Mouse (Mus musculus): ENCODE data around the gene Camkv. TPM values are rescaled to one million over a fixed set of nuclear protein-coding genes. Genes with fewer than 3 reads are reported as not detected.

The Camkv gene
- polyA plus RNA-seq, 1 experiment from 2014 or later = 6.7 TPM

- no peak overlapping the region for H3K4me2 ChIP-seq
- H3K27me3 ChIP-seq (ENCODE audit: control insufficient read depth, insufficient read depth, low read length) = no peaks in the 10 kb centered on the region
- H3K27ac ChIP-seq (ENCODE audit: low read depth, low read length) = no peak overlapping the region
- H3K4me3 ChIP-seq (ENCODE audit: low read depth, low read length) = no peak overlapping the region
- 95% methylated on average over 9 of the region's 9 CpGs for WGBS
- no peaks in the 10 kb centered on the region for H3K9me3 ChIP-seq (ENCODE audit: control insufficient read depth, low read length)
- no peak for DNase-seq (ENCODE audit: low spot score, missing footprints)
- no peak overlapping the region for H3K9ac ChIP-seq (ENCODE audit: low read length)
- peaks cover 6% of the 10 kb centered on the region for H3K36me3 ChIP-seq (ENCODE audit: control insufficient read depth, insufficient read depth, low read length)
- no peak for ATAC-seq (ENCODE audit: low FRiP score)
- no peaks in the 10 kb centered on the region for H3K4me1 ChIP-seq (ENCODE audit: control insufficient read depth, insufficient read depth, low read length)
Observed at GRCm38 (mm10) chr9:107964681-107965080, 29.2 kb downstream of the Camkv start.

- Histone ChIP-seq H3K9ac (ENCODE audit: low read length) (no peak overlapping the region), H3K9me3 (ENCODE audit: control insufficient read depth, low read length) (no peaks in the 10 kb centered on the region), H3K4me2 (no peak overlapping the region), H3K4me3 (ENCODE audit: low read depth, low read length) (no peak overlapping the region), H3K27ac (ENCODE audit: low read depth, low read length) (no peak overlapping the region), H3K4me1 (ENCODE audit: control insufficient read depth, insufficient read depth, low read length) (no peaks in the 10 kb centered on the region), H3K27me3 (ENCODE audit: control insufficient read depth, insufficient read depth, low read length) (no peaks in the 10 kb centered on the region), H3K36me3 (ENCODE audit: control insufficient read depth, insufficient read depth, low read length) (peaks cover 6% of the 10 kb centered on the region)
- DNase-seq (ENCODE audit: low spot score, missing footprints) (no peak), ATAC-seq (ENCODE audit: low FRiP score) (no peak)
- 93% methylated on average over 10 of the region's 10 CpGs for WGBS
Observed at GRCm38 (mm10) chr9:107966676-107967075, 31.2 kb downstream of the Camkv start.

- Histone ChIP-seq H3K4me3 (ENCODE audit: low read depth, low read length) (no peak overlapping the region), H3K4me2 (no peak overlapping the region), H3K36me3 (ENCODE audit: control insufficient read depth, insufficient read depth, low read length) (peaks cover 6% of the 10 kb centered on the region; the same call in 1 of the 2 replicates), H3K4me1 (ENCODE audit: control insufficient read depth, insufficient read depth, low read length) (no peaks in the 10 kb centered on the region), H3K27me3 (ENCODE audit: control insufficient read depth, insufficient read depth, low read length) (no peaks in the 10 kb centered on the region), H3K9me3 (ENCODE audit: control insufficient read depth, low read length) (no peaks in the 10 kb centered on the region), H3K27ac (ENCODE audit: low read depth, low read length) (no peak overlapping the region), H3K9ac (ENCODE audit: low read length) (no peak overlapping the region)
- 92% methylated on average over 6 of the region's 6 CpGs for WGBS
- DNase-seq (ENCODE audit: low spot score, missing footprints) = no peak
- ATAC-seq (ENCODE audit: low FRiP score) = no peak
Observed at GRCm38 (mm10) chr9:107967437-107967836, 32.0 kb downstream of the Camkv start.

- no peak overlapping the region for H3K4me2 ChIP-seq
- ATAC-seq (ENCODE audit: low FRiP score) (no peak), DNase-seq (ENCODE audit: low spot score, missing footprints) (no peak)
- no peaks in the 10 kb centered on the region for H3K27me3 ChIP-seq (ENCODE audit: control insufficient read depth, insufficient read depth, low read length)
- H3K4me3 ChIP-seq (ENCODE audit: low read depth, low read length) = no peak overlapping the region
- 93% methylated on average over 7 of the region's 7 CpGs for WGBS
- no peaks in the 10 kb centered on the region for H3K4me1 ChIP-seq (ENCODE audit: control insufficient read depth, insufficient read depth, low read length)
- no peaks in the 10 kb centered on the region for H3K9me3 ChIP-seq (ENCODE audit: control insufficient read depth, low read length)
- H3K9ac ChIP-seq (ENCODE audit: low read length) = no peak overlapping the region
- H3K27ac ChIP-seq (ENCODE audit: low read depth, low read length) = no peak overlapping the region
- H3K36me3 ChIP-seq (ENCODE audit: control insufficient read depth, insufficient read depth, low read length) = peaks cover 6% of the 10 kb centered on the region; the same call in 1 of the 2 replicates
Observed at GRCm38 (mm10) chr9:107968531-107968930, 33.1 kb downstream of the Camkv start.

- Histone ChIP-seq H3K9me3 (ENCODE audit: control insufficient read depth, low read length) (no peaks in the 10 kb centered on the region), H3K36me3 (ENCODE audit: control insufficient read depth, insufficient read depth, low read length) (peaks cover 6% of the 10 kb centered on the region; the same call in 1 of the 2 replicates), H3K9ac (ENCODE audit: low read length) (no peak overlapping the region), H3K27ac (ENCODE audit: low read depth, low read length) (no peak overlapping the region), H3K4me2 (no peak overlapping the region), H3K4me1 (ENCODE audit: control insufficient read depth, insufficient read depth, low read length) (no peaks in the 10 kb centered on the region), H3K4me3 (ENCODE audit: low read depth, low read length) (no peak overlapping the region), H3K27me3 (ENCODE audit: control insufficient read depth, insufficient read depth, low read length) (no peaks in the 10 kb centered on the region)
- ATAC-seq (ENCODE audit: low FRiP score) = no peak
- no peak for DNase-seq (ENCODE audit: low spot score, missing footprints)
- 94% methylated on average over 5 of the region's 5 CpGs for WGBS
Observed at GRCm38 (mm10) chr9:107970311-107970710, 34.8 kb downstream of the Camkv start.

GRCm38 (mm10) chr9:107971690-107972541 lies 36.4 kb downstream of the Camkv start:
- 86% methylated on average over 8 of the region's 8 CpGs for WGBS
- ATAC-seq (ENCODE audit: low FRiP score) (no peak), DNase-seq (ENCODE audit: low spot score, missing footprints) (no peak)
- Histone ChIP-seq H3K9ac (ENCODE audit: low read length) (no peak overlapping the region), H3K27me3 (ENCODE audit: control insufficient read depth, insufficient read depth, low read length) (no peaks in the 10 kb centered on the region), H3K27ac (ENCODE audit: low read depth, low read length) (no peak overlapping the region), H3K4me2 (no peak overlapping the region), H3K4me3 (ENCODE audit: low read depth, low read length) (no peak overlapping the region), H3K36me3 (ENCODE audit: control insufficient read depth, insufficient read depth, low read length) (peaks cover 6% of the 10 kb centered on the region; the same call in 1 of the 2 replicates), H3K4me1 (ENCODE audit: control insufficient read depth, insufficient read depth, low read length) (no peaks in the 10 kb centered on the region), H3K9me3 (ENCODE audit: control insufficient read depth, low read length) (no peaks in the 10 kb centered on the region)

GRCm38 (mm10) chr9:107974491-107975171 lies 39.2 kb downstream of the Camkv start:
- DNase-seq (ENCODE audit: low spot score, missing footprints) = no peak
- H3K4me3 ChIP-seq (ENCODE audit: low read depth, low read length) = no peak overlapping the region
- no peak overlapping the region for H3K4me2 ChIP-seq
- WGBS = 82% methylated on average over 10 of the region's 10 CpGs
- peaks cover 2% of the 10 kb centered on the region; the same call in 1 of the 2 replicates for H3K36me3 ChIP-seq (ENCODE audit: control insufficient read depth, insufficient read depth, low read length)
- ATAC-seq (ENCODE audit: low FRiP score) = no peak
- H3K27me3 ChIP-seq (ENCODE audit: control insufficient read depth, insufficient read depth, low read length) = no peaks in the 10 kb centered on the region
- no peaks in the 10 kb centered on the region for H3K9me3 ChIP-seq (ENCODE audit: control insufficient read depth, low read length)
- no peak overlapping the region for H3K9ac ChIP-seq (ENCODE audit: low read length)
- no peaks in the 10 kb centered on the region for H3K4me1 ChIP-seq (ENCODE audit: control insufficient read depth, insufficient read depth, low read length)
- H3K27ac ChIP-seq (ENCODE audit: low read depth, low read length) = no peak overlapping the region

GRCm38 (mm10) chr9:107975399-107976386 lies 40.2 kb downstream of the Camkv start, which contains the start of gene Uba7:
Gene Uba7 (plus strand): TSS chr9:107975505.
- H3K9ac ChIP-seq (ENCODE audit: low read length) = no peak within 1 kb of the TSS
- 0 out of 2 replicates have a peak, but pooled peaks cover 2% of the 10 kb centered on the region for H3K36me3 ChIP-seq (ENCODE audit: control insufficient read depth, insufficient read depth, low read length)
- ATAC-seq (ENCODE audit: low FRiP score) (no peak), DNase-seq (ENCODE audit: low spot score, missing footprints) (no peak)
- no peak within 1 kb of the TSS for H3K4me2 ChIP-seq
- H3K4me1 ChIP-seq (ENCODE audit: control insufficient read depth, insufficient read depth, low read length) = no peaks in the 10 kb centered on the region
- no peak within 1 kb of the TSS for H3K4me3 ChIP-seq (ENCODE audit: low read depth, low read length)
- no peaks in the 10 kb centered on the region for H3K27me3 ChIP-seq (ENCODE audit: control insufficient read depth, insufficient read depth, low read length)
- H3K27ac ChIP-seq (ENCODE audit: low read depth, low read length) = no peak within 1 kb of the TSS
- no peaks in the 10 kb centered on the region for H3K9me3 ChIP-seq (ENCODE audit: control insufficient read depth, low read length)
- WGBS = 75% methylated on average over 12 of the region's 12 CpGs

All from midbrain, embryonic 11.5 days (tissue).